19 mouse cellular contexts compared by ENCODE assay signal in the genomic region with DNA sequence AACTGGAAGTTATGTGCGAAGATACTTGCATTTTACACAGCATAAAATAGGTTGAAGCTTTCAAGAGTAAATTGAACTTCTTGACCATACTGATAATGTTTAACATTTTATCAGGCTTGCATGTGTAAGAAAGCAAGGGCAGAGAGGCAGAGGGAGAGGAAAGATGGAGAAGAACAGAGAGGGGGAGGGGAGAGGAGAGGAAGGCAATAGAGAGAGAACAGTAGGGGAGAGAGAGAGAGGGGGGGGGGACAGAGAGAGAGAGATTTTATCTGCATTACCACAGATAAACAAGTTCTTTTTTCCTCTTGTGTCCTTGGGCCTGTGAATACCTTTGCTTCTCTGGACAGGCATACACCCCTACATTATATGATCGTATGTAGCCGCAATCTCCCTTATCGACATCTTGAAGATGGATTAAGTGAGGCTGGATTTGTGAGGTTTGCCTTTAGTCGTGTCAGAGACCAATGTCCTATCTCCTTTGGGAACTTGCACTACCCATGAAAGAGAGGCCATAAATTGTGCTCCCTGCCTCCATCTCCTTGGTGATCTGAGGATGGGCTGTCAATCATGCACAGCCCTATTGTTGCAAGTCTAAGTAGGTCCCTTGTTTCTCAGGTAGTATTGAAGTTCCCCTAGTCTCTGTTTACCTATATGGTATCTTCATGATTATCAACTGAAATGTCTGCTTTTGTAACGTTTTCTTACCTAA.
A peak's percentile ranks its signal among the peaks of the same experiment; 100 is the strongest.
DNase-seq lines count a peak whose midpoint lies in the region; ATAC-seq and TF ChIP-seq lines count a peak whose summit lies in the region.
"Had no signal": no experiment of that assay in that cellular context is flagged by ENCODE, and none has a peak within 500 bp of the region (broad histone marks: within the 10 kb centered on the region; RNA-seq: fewer than 3 reads in every experiment).

No protein-coding gene starts in this region.

- intact Hi-C loops in heart, adult 2 months (cut with DNase I), result no loop called here

- H3K36me3 ChIP-seq in intestine, embryonic 15.5 days, result no peaks in the 10 kb centered on the region
- no peaks in the 10 kb centered on the region for H3K36me3 ChIP-seq in intestine, postnatal 0 days (ENCODE audit: control insufficient read depth, insufficient read depth)
- H3K36me3 ChIP-seq in midbrain, embryonic 12.5 days, result no peaks in the 10 kb centered on the region
- H3K36me3 ChIP-seq in neural tube, embryonic 15.5 days, result no peaks in the 10 kb centered on the region
- no peaks in the 10 kb centered on the region for H3K36me3 ChIP-seq in heart, adult 2 months (ENCODE audit: control insufficient read depth, insufficient read depth, low read length)
- H3K36me3 ChIP-seq: embryonic facial prominence, embryonic 15.5 days; lung, embryonic 15.5 days had no signal

- 0 out of 2 replicates have a peak, but pooled peaks have one; percentile 17 for ATAC-seq in intestine, embryonic 15.5 days
- no peak for ATAC-seq in intestine, postnatal 0 days
- peak; percentile 48; the same call in 1 of the 2 replicates for ATAC-seq in midbrain, embryonic 12.5 days (ENCODE audit: low FRiP score, low read depth)
- no peak for ATAC-seq in neural tube, embryonic 15.5 days (ENCODE audit: low FRiP score)

- H3K79me2 ChIP-seq in heart, adult 2 months (replicated peaks; ENCODE audit: control insufficient read depth, insufficient read depth, low read length), result no peaks in the 10 kb centered on the region

- TF ChIP-seq EP300 in heart, adult 2 months (IDR thresholded peaks at IDR 0.05; ENCODE audit: insufficient read depth, low read depth, low read length), result no peak

- no peak overlapping the region for H3K4me3 ChIP-seq in intestine, embryonic 15.5 days (replicated peaks)
- H3K4me3 ChIP-seq in intestine, postnatal 0 days (ENCODE audit: low read depth, low read length), result no peak overlapping the region
- H3K4me3 ChIP-seq in midbrain, embryonic 12.5 days, result no peak overlapping the region
- no peak overlapping the region for H3K4me3 ChIP-seq in neural tube, embryonic 15.5 days (replicated peaks)
- H3K4me3 ChIP-seq in heart, adult 2 months, result no peak overlapping the region
- H3K4me3 ChIP-seq: embryonic facial prominence, embryonic 15.5 days; lung, embryonic 15.5 days had no signal

- no peak overlapping the region for H3K4me2 ChIP-seq in intestine, embryonic 15.5 days (replicated peaks)
- H3K4me2 ChIP-seq in intestine, postnatal 0 days (replicated peaks; ENCODE audit: low read depth), result no peak overlapping the region
- 0 out of 2 replicates have a peak overlapping the region, but pooled peaks have one; percentile 11 for H3K4me2 ChIP-seq in midbrain, embryonic 12.5 days (replicated peaks)
- no peak overlapping the region for H3K4me2 ChIP-seq in neural tube, embryonic 15.5 days
- H3K4me2 ChIP-seq: embryonic facial prominence, embryonic 15.5 days; lung, embryonic 15.5 days had no signal

- TF ChIP-seq POLR2A in heart, adult 2 months (IDR thresholded peaks at IDR 0.05; ENCODE audit: insufficient read depth, low read depth, low read length), result no peak

- H3K27ac ChIP-seq in intestine, embryonic 15.5 days, result no peak overlapping the region
- no peak overlapping the region for H3K27ac ChIP-seq in intestine, postnatal 0 days (ENCODE audit: low read depth, low read length)
- peak overlapping the region; percentile 63 for H3K27ac ChIP-seq in midbrain, embryonic 12.5 days (replicated peaks)
- H3K27ac ChIP-seq in neural tube, embryonic 15.5 days (replicated peaks), result peak overlapping the region; percentile 25; the same call in 1 of the 2 replicates
- H3K27ac ChIP-seq in heart, adult 2 months, result no peak overlapping the region
- H3K27ac ChIP-seq: embryonic facial prominence, embryonic 15.5 days; liver, embryonic 14.5 days; lung, embryonic 15.5 days; macrophage had no signal

- H3K27me3 ChIP-seq in intestine, embryonic 15.5 days (replicated peaks), result no peaks in the 10 kb centered on the region
- H3K27me3 ChIP-seq in intestine, postnatal 0 days (replicated peaks; ENCODE audit: control insufficient read depth, insufficient read depth, low read length), result no peaks in the 10 kb centered on the region
- H3K27me3 ChIP-seq in midbrain, embryonic 12.5 days, result no peaks in the 10 kb centered on the region
- H3K27me3 ChIP-seq in neural tube, embryonic 15.5 days (replicated peaks), result no peaks in the 10 kb centered on the region
- H3K27me3 ChIP-seq in heart, adult 2 months (ENCODE audit: control insufficient read depth, insufficient read depth, low read length), result no peaks in the 10 kb centered on the region
- H3K27me3 ChIP-seq: embryonic facial prominence, embryonic 15.5 days; lung, embryonic 15.5 days had no signal

- peak; percentile 42 for DNase-seq in embryo, embryonic 10 days (ENCODE audit: low spot score)
- DNase-seq in embryo, embryonic 10.5 days (ENCODE audit: low spot score), result no peak
- no peak for DNase-seq in heart, adult 2 months
- DNase-seq in adrenal gland, postnatal 14 days, result no peak
- DNase-seq: adrenal gland, adult 2 months; cerebellum, adult 9-11 months; gastrocnemius, postnatal 10 days; heart, postnatal 10 days; kidney, adult 9 months; kidney, postnatal 25 days; retina, postnatal 1 day had no signal

- no peak for TF ChIP-seq CTCF in intestine, postnatal 0 days (IDR thresholded peaks at IDR 0.05; ENCODE audit: low read depth)
- TF ChIP-seq CTCF in heart, adult 2 months (IDR thresholded peaks at IDR 0.05), result no peak

- no peak overlapping the region for H3K9ac ChIP-seq in intestine, embryonic 15.5 days
- no peak overlapping the region for H3K9ac ChIP-seq in intestine, postnatal 0 days (ENCODE audit: low read depth, low read length)
- no peak overlapping the region for H3K9ac ChIP-seq in midbrain, embryonic 12.5 days (replicated peaks)
- H3K9ac ChIP-seq in neural tube, embryonic 15.5 days (replicated peaks), result no peak overlapping the region
- H3K9ac ChIP-seq in heart, adult 2 months (ENCODE audit: low read depth, low read length), result no peak overlapping the region
- H3K9ac ChIP-seq: embryonic facial prominence, embryonic 15.5 days; liver, embryonic 14.5 days; lung, embryonic 15.5 days had no signal

- 60% methylated on average over 6 of the region's 6 CpGs for WGBS in intestine, embryonic 15.5 days
- WGBS in intestine, postnatal 0 days, result 52% methylated on average over 6 of the region's 6 CpGs
- 55% methylated on average over 6 of the region's 6 CpGs for WGBS in midbrain, embryonic 12.5 days
- WGBS in neural tube, embryonic 15.5 days, result 39% methylated on average over 6 of the region's 6 CpGs
- 76% methylated on average over 6 of the region's 6 CpGs for WGBS in heart, adult 2 months

- no peaks in the 10 kb centered on the region for H3K4me1 ChIP-seq in intestine, embryonic 15.5 days (replicated peaks)
- no peaks in the 10 kb centered on the region for H3K4me1 ChIP-seq in intestine, postnatal 0 days (replicated peaks; ENCODE audit: control insufficient read depth, insufficient read depth, low read length)
- H3K4me1 ChIP-seq in midbrain, embryonic 12.5 days, result peaks cover 24% of the 10 kb centered on the region
- H3K4me1 ChIP-seq in neural tube, embryonic 15.5 days, result peaks cover 24% of the 10 kb centered on the region
- H3K4me1 ChIP-seq in heart, adult 2 months (ENCODE audit: control insufficient read depth, insufficient read depth, low read length), result peaks cover 3% of the 10 kb centered on the region
- H3K4me1 ChIP-seq: embryonic facial prominence, embryonic 15.5 days; lung, embryonic 15.5 days had no signal

- H3K9me3 ChIP-seq in intestine, embryonic 15.5 days, result no peaks in the 10 kb centered on the region
- H3K9me3 ChIP-seq in intestine, postnatal 0 days (ENCODE audit: control insufficient read depth), result no peaks in the 10 kb centered on the region
- H3K9me3 ChIP-seq in midbrain, embryonic 12.5 days, result no peaks in the 10 kb centered on the region
- no peaks in the 10 kb centered on the region for H3K9me3 ChIP-seq in neural tube, embryonic 15.5 days (replicated peaks)
- H3K9me3 ChIP-seq: embryonic facial prominence, embryonic 15.5 days; lung, embryonic 15.5 days had no signal

Comparison
In these comparisons a context has a peak if more than half of its experiments do, and no peak if none do; other contexts are left out.
1. ATAC-seq: peak in intestine, embryonic 15.5 days (single experiment) and midbrain, embryonic 12.5 days (single experiment); none in intestine, postnatal 0 days (single experiment) and neural tube, embryonic 15.5 days (single experiment).
2. H3K27ac ChIP-seq: peak in midbrain, embryonic 12.5 days (single experiment) and neural tube, embryonic 15.5 days (single experiment); none in intestine, embryonic 15.5 days (single experiment), intestine, postnatal 0 days (single experiment) and heart, adult 2 months (single experiment).